Mouse (Mus musculus): ENCODE measurements at regions not wholly inside any gene's neighbourhood (a gene's known extent, or its start where the extent isn't known, plus 50 kb on each side); places are given as distances from the start of the nearest gene placed in this dataset.
"Not testable (repeated sequence)": the region's sequence is repeated elsewhere in the genome, so short reads cannot be mapped to it uniquely, and the experiment has no call there.

GRCm38 (mm10) chr14:17539322-17539721, 120.7 kb upstream of the Thrb start:
- intact Hi-C loops (cut with DNase I) = no loop called here
- DNase-seq = no peak

GRCm38 (mm10) chr14:17556458-17556857, 103.6 kb upstream of the Thrb start:
- intact Hi-C loops (cut with DNase I) = no loop called here
- no peak for DNase-seq

GRCm38 (mm10) chr14:17560001-17560400, 100.1 kb upstream of the Thrb start:
- intact Hi-C loops (cut with DNase I); DNase-seq: not testable (repeated sequence)

- intact Hi-C loops (cut with DNase I) = no loop called here
- no peak for DNase-seq
These were observed 92.1 kb upstream of the Thrb start for GRCm38 (mm10) chr14:17567927-17568326.

GRCm38 (mm10) chr14:17569087-17569636, 90.9 kb upstream of the Thrb start:
- DNase-seq = no peak
- intact Hi-C loops (cut with DNase I) = no loop called here

GRCm38 (mm10) chr14:17578776-17579175, 81.3 kb upstream of the Thrb start:
- DNase-seq = no peak
- intact Hi-C loops (cut with DNase I) = no loop called here

- DNase-seq = no peak
- intact Hi-C loops (cut with DNase I) = no loop called here
These were observed 70.5 kb upstream of the Thrb start for GRCm38 (mm10) chr14:17589595-17589994.

GRCm38 (mm10) chr14:17599553-17599952, 60.5 kb upstream of the Thrb start:
- intact Hi-C loops (cut with DNase I) = no loop called here
- DNase-seq = no peak

GRCm38 (mm10) chr14:17602357-17602756, 57.7 kb upstream of the Thrb start:
- no peak for DNase-seq
- intact Hi-C loops (cut with DNase I) = no loop called here

GRCm38 (mm10) chr14:17606018-17606417, 54.0 kb upstream of the Thrb start:
- DNase-seq = no peak
- intact Hi-C loops (cut with DNase I) = no loop called here

- DNase-seq = no peak
- intact Hi-C loops (cut with DNase I) = no loop called here
These were observed 52.9 kb upstream of the Thrb start for GRCm38 (mm10) chr14:17607186-17607585.
